Mouse (Mus musculus) bone marrow, adult 2 months (tissue): Measurements from ENCODE around the gene Dnajc17.

Experiments
- CTCF ChIP-seq: fragments of 200-500 bp; IDR thresholded peaks from 2 replicates; pipeline ENCODE4 v1.5.1; 2011; ENCODE audit warnings: low read length, control low read depth; ENCODE audit not compliant: control insufficient read depth, insufficient read depth
- POLR2A ChIP-seq: fragments of 200-500 bp; IDR thresholded peaks from 2 replicates; pipeline ENCODE4 v1.6.1; 2011; ENCODE audit warnings: low read depth, mild to moderate bottlenecking, control low read depth, low read length, borderline replicate concordance; ENCODE audit not compliant: control insufficient read depth

DNA sequence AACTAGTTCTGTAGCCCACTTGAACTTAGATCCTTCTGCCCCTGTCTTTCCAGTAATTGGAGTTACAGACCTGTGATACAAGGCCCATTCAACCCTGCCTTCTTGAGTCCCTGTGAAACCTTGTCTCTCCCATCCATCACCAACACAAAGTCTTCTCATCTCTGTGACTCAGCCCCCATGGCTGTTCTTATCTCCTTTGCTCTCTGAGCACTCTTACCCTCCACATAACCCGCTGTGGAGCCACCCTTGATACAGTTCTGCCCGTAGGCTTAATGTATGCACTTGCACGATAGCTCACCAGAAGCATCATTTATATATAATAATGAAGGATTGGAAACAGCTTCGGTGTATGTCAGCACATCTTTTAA is 32.2 kb upstream of the Dnajc17 start:
- TF ChIP-seq CTCF (no peak), POLR2A (no peak)
